Mouse (Mus musculus) liver, postnatal 0 days (tissue): ENCODE measurements around the gene Edem1.

ENCODE experiments used
- CTCF ChIP-seq: sonication (generic); IDR thresholded peaks from 2 replicates; pipeline ENCODE4 v1.5.1; 2016; ENCODE audit warnings: antibody characterized with exemption, low read depth
- EP300 ChIP-seq: IDR thresholded peaks from 2 replicates; pipeline ENCODE4 v1.6.1; 2016; ENCODE audit warnings: antibody characterized with exemption, low read depth, mild to moderate bottlenecking

GRCm38 (mm10) chr6:108796706-108797105 lies 31.7 kb upstream of the Edem1 start:
- TF ChIP-seq EP300 (no peak), CTCF (no peak)
